Mouse (Mus musculus) embryonic fibroblast, embryonic 13.5 days (primary cell): ENCODE measurements around the gene Ncoa3. TPM values are rescaled to one million over a fixed set of nuclear protein-coding genes. Genes with fewer than 3 reads are reported as not detected.

ENCODE experiments used
- H3K27ac ChIP-seq: 2 replicates; pipeline ENCODE4 v1.5.1; 2012; ENCODE audit warnings: low read length, control low read depth, inconsistent platforms; ENCODE audit not compliant: insufficient read depth
- H3K4me1 ChIP-seq: 2 replicates; pipeline ENCODE4 v1.6.1; 2011; ENCODE audit warnings: low read length; ENCODE audit not compliant: control insufficient read depth, insufficient read depth
- H3K4me3 ChIP-seq: 2 replicates; pipeline ENCODE4 v1.5.1; 2011; ENCODE audit warnings: mild to moderate bottlenecking, control low read depth, low read length; ENCODE audit not compliant: insufficient read depth
- CTCF ChIP-seq: IDR thresholded peaks from 2 replicates; pipeline ENCODE4 v1.5.1; 2011; ENCODE audit warnings: mild to moderate bottlenecking, control low read depth, low read length, moderate library complexity, borderline replicate concordance; ENCODE audit not compliant: insufficient read depth
- POLR2A ChIP-seq: IDR thresholded peaks from 2 replicates; pipeline ENCODE4 v1.6.1; 2011; ENCODE audit warnings: low read depth, mild to moderate bottlenecking, control low read depth, low read length, moderate library complexity
- polyA plus RNA-seq: library from polyadenylated mRNA; stranded (reverse); fragments of >200 nt; gene quantifications from 2 replicates; pipeline ENCODE4 v1.2.4, GENCODE M21; 2011; ENCODE audit warnings: low read depth; ENCODE audit not compliant: missing spikeins, insufficient read length

Ncoa3 gene
- polyA plus RNA-seq, 1 experiment = 27.2 TPM

DNA sequence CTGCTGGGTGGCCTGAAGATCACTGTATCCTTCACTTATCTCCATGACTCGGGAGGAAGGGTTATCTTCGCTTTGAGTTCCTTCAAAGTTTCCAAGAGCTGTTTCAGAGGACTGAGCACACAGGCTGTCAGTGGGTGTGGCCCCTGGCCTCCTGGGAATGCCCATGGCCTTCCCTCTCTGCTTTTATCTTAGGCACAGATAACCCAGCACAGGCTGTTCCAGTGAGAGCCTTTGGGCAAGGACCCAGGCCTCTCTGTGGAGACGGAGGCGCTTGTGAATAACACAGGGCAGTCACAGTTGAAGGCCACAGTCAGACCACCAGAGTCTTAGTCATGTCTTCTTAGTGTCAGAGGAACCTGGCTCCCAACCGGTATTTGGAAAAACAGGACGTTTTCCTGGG lies 130.3 kb downstream of the Ncoa3 start:
- H3K4me3 ChIP-seq = no peak overlapping the region
- TF ChIP-seq CTCF (no peak), POLR2A (no peak)
- H3K27ac ChIP-seq = no peak overlapping the region
- no peaks in the 10 kb centered on the region; the same call in 1 of the 2 replicates for H3K4me1 ChIP-seq

Other genes with a start within 250 kb of the Ncoa3 start
- gene Zmynd8, start 93.6 kb upstream of the Ncoa3 start, polyA plus RNA-seq = 65.8 and 66.4 TPM in 2 replicates
- gene Sulf2, start 163.0 kb downstream of the Ncoa3 start, polyA plus RNA-seq = 163 and 234 TPM in 2 replicates